In genomic region chr8:114814769-114815736, GRCm38 (mm10) we compare ENCODE assay signal across 11 mouse cellular contexts.
DNase-seq lines count a peak whose midpoint lies in the region; ATAC-seq lines count a peak whose summit lies in the region.
"Had no signal": no experiment of that assay in that cellular context is flagged by ENCODE, and none has a peak within 500 bp of the region (broad histone marks: within the 10 kb centered on the region; RNA-seq: fewer than 3 reads in every experiment).

No protein-coding gene starts in this region.

- 36% methylated on average over 10 of the region's 10 CpGs for WGBS in liver, embryonic 11.5 days
- 27% methylated on average over 10 of the region's 10 CpGs for WGBS in lung, embryonic 15.5 days
- 79% methylated on average over 10 of the region's 10 CpGs for WGBS in forebrain, embryonic 15.5 days

- H3K9ac ChIP-seq in liver, embryonic 11.5 days (ENCODE audit: low read depth, low read length) = no peak overlapping the region
- no peak overlapping the region for H3K9ac ChIP-seq in lung, embryonic 15.5 days
- no peak overlapping the region for H3K9ac ChIP-seq in forebrain, embryonic 15.5 days (replicated peaks)
- H3K9ac ChIP-seq: embryonic facial prominence, embryonic 12.5 days had no signal

- no peaks in the 10 kb centered on the region for H3K27me3 ChIP-seq in liver, embryonic 11.5 days (replicated peaks; ENCODE audit: control insufficient read depth, insufficient read depth, low read length)
- H3K27me3 ChIP-seq in lung, embryonic 15.5 days = no peaks in the 10 kb centered on the region
- H3K27me3 ChIP-seq in splenic B cell, adult 2 months (ENCODE audit: control insufficient read depth, insufficient read depth, low read length, poor library complexity, severe bottlenecking) = no peaks in the 10 kb centered on the region
- H3K27me3 ChIP-seq in forebrain, embryonic 15.5 days = no peaks in the 10 kb centered on the region
- H3K27me3 ChIP-seq: embryonic facial prominence, embryonic 12.5 days had no signal

- H3K4me3 ChIP-seq in liver, embryonic 11.5 days (ENCODE audit: low read depth, low read length) = no peak overlapping the region
- no peak overlapping the region for H3K4me3 ChIP-seq in lung, embryonic 15.5 days
- H3K4me3 ChIP-seq in forebrain, embryonic 15.5 days = no peak overlapping the region
- H3K4me3 ChIP-seq: embryonic facial prominence, embryonic 12.5 days had no signal

- H3K4me2 ChIP-seq in liver, embryonic 11.5 days = no peak overlapping the region
- H3K4me2 ChIP-seq in lung, embryonic 15.5 days = no peak overlapping the region
- H3K4me2 ChIP-seq in forebrain, embryonic 15.5 days (replicated peaks) = no peak overlapping the region
- H3K4me2 ChIP-seq: embryonic facial prominence, embryonic 12.5 days had no signal

- DNase-seq in liver, embryonic 11.5 days (ENCODE audit: low spot score) = no peak
- no peak for DNase-seq in liver
- DNase-seq in splenic B cell, adult 2 months (ENCODE audit: low read depth, low spot score) = peak; percentile 72
- DNase-seq in ovary, adult 18-20 months (ENCODE audit: low spot score) = no peak
- DNase-seq in ovary, postnatal 10 days (ENCODE audit: low spot score) = no peak
- DNase-seq: gastrocnemius, postnatal 14 days; kidney, postnatal 25 days had no signal

- ATAC-seq in liver, embryonic 11.5 days (replicated peaks; ENCODE audit: low FRiP score) = peak; percentile 24; the same call in 1 of the 2 replicates
- peak; percentile 79 for ATAC-seq in granulocyte monocyte progenitor cell, adult 5-6 weeks (replicated peaks; ENCODE audit: poor library complexity, severe bottlenecking)
- peak; percentile 52 for ATAC-seq in lung, embryonic 15.5 days (ENCODE audit: borderline replicate concordance, extremely low read depth, low FRiP score, low TSS enrichment)
- ATAC-seq in forebrain, embryonic 15.5 days (replicated peaks) = no peak

- no peaks in the 10 kb centered on the region for H3K4me1 ChIP-seq in liver, embryonic 11.5 days (replicated peaks; ENCODE audit: control insufficient read depth, insufficient read depth, low read length)
- peaks cover 18% of the 10 kb centered on the region for H3K4me1 ChIP-seq in lung, embryonic 15.5 days
- H3K4me1 ChIP-seq in forebrain, embryonic 15.5 days = no peaks in the 10 kb centered on the region

- no peaks in the 10 kb centered on the region for H3K9me3 ChIP-seq in liver, embryonic 11.5 days (ENCODE audit: control insufficient read depth, low read length)
- H3K9me3 ChIP-seq in lung, embryonic 15.5 days = no peaks in the 10 kb centered on the region
- H3K9me3 ChIP-seq in forebrain, embryonic 15.5 days = no peaks in the 10 kb centered on the region
- H3K9me3 ChIP-seq: embryonic facial prominence, embryonic 12.5 days had no signal

- no peaks in the 10 kb centered on the region for H3K36me3 ChIP-seq in liver, embryonic 11.5 days (ENCODE audit: control insufficient read depth, insufficient read depth, low read length)
- no peaks in the 10 kb centered on the region for H3K36me3 ChIP-seq in lung, embryonic 15.5 days
- no peaks in the 10 kb centered on the region for H3K36me3 ChIP-seq in splenic B cell, adult 2 months (ENCODE audit: control insufficient read depth, insufficient read depth, low read length, poor library complexity, severe bottlenecking)
- H3K36me3 ChIP-seq in forebrain, embryonic 15.5 days = no peaks in the 10 kb centered on the region
- H3K36me3 ChIP-seq: embryonic facial prominence, embryonic 12.5 days had no signal

- H3K27ac ChIP-seq in liver, embryonic 11.5 days (ENCODE audit: low read depth, low read length) = peak overlapping the region; percentile 32; the same call in 1 of the 2 replicates
- peak overlapping the region; percentile 63 for H3K27ac ChIP-seq in lung, embryonic 15.5 days
- no peak overlapping the region for H3K27ac ChIP-seq in forebrain, embryonic 15.5 days (replicated peaks)
- H3K27ac ChIP-seq: embryonic facial prominence, embryonic 12.5 days had no signal
